Comparison of ENCODE assay signal across 26 mouse cellular contexts in genomic region chr3:76739221-76739620, GRCm38 (mm10).
"Had no signal": no experiment of that assay in that cellular context is flagged by ENCODE, and none has a peak within 500 bp of the region (broad histone marks: within the 10 kb centered on the region; RNA-seq: fewer than 3 reads in every experiment).

No protein-coding gene starts in this region.

- H3K27ac ChIP-seq: embryonic facial prominence, embryonic 10.5 days; embryonic facial prominence, embryonic 12.5 days; embryonic facial prominence, embryonic 13.5 days; embryonic facial prominence, embryonic 15.5 days; forebrain, embryonic 10.5 days; forebrain, embryonic 12.5 days; forebrain, embryonic 13.5 days; forebrain, embryonic 15.5 days; gastrocnemius, adult 2 months; heart, adult 2 months; heart, embryonic 10.5 days had no signal

- H3K27me3 ChIP-seq: embryonic facial prominence, embryonic 12.5 days; embryonic facial prominence, embryonic 13.5 days; embryonic facial prominence, embryonic 15.5 days; forebrain, embryonic 12.5 days; forebrain, embryonic 13.5 days; forebrain, embryonic 15.5 days had no signal

- DNase-seq: cerebellum, postnatal 10 days; cerebellum, postnatal 14 days; cerebellum, postnatal 25 days; cerebellum, postnatal 36 days; embryo, embryonic 11 days; forebrain, postnatal 0 days; gastrocnemius, adult 2 months; gastrocnemius, postnatal 10 days; gastrocnemius, postnatal 14 days; gastrocnemius, postnatal 25 days; gastrocnemius, postnatal 36 days; heart, adult 11 months; heart, adult 18-20 months; heart, adult 2 months had no signal

- H3K9me3 ChIP-seq: embryonic facial prominence, embryonic 10.5 days; embryonic facial prominence, embryonic 12.5 days; embryonic facial prominence, embryonic 13.5 days; embryonic facial prominence, embryonic 15.5 days; forebrain, embryonic 10.5 days; forebrain, embryonic 12.5 days; forebrain, embryonic 13.5 days; forebrain, embryonic 15.5 days; heart, embryonic 10.5 days had no signal

- H3K4me3 ChIP-seq: embryonic facial prominence, embryonic 10.5 days; embryonic facial prominence, embryonic 12.5 days; embryonic facial prominence, embryonic 13.5 days; embryonic facial prominence, embryonic 15.5 days; erythroblast, embryonic 14.5 days; forebrain, embryonic 10.5 days; forebrain, embryonic 12.5 days; forebrain, embryonic 13.5 days; forebrain, embryonic 15.5 days; gastrocnemius, adult 2 months; heart, adult 2 months; heart, embryonic 10.5 days had no signal

- H3K36me3 ChIP-seq: embryonic facial prominence, embryonic 10.5 days; embryonic facial prominence, embryonic 12.5 days; embryonic facial prominence, embryonic 13.5 days; embryonic facial prominence, embryonic 15.5 days; forebrain, embryonic 10.5 days; forebrain, embryonic 12.5 days; forebrain, embryonic 15.5 days; heart, embryonic 10.5 days had no signal

- H3K4me1 ChIP-seq: embryonic facial prominence, embryonic 10.5 days; embryonic facial prominence, embryonic 12.5 days; embryonic facial prominence, embryonic 13.5 days; embryonic facial prominence, embryonic 15.5 days; forebrain, embryonic 10.5 days; forebrain, embryonic 12.5 days; forebrain, embryonic 13.5 days; forebrain, embryonic 15.5 days; heart, embryonic 10.5 days had no signal

- ATAC-seq: forebrain, embryonic 13.5 days; forebrain, embryonic 14.5 days; forebrain, embryonic 15.5 days; forebrain, embryonic 16.5 days; forebrain, postnatal 0 days had no signal
